Mouse (Mus musculus): ENCODE measurements around the gene Impdh1.

GRCm38 (mm10) chr6:29201341-29201740, 14.8 kb downstream of the Impdh1 start:
- TF ChIP-seq POLR2A (IDR thresholded peaks at IDR 0.05; ENCODE audit: insufficient read depth, low read depth, low read length) (no peak), CTCF (IDR thresholded peaks at IDR 0.05) (no peak), EP300 (IDR thresholded peaks at IDR 0.05; ENCODE audit: insufficient read depth, low read depth, low read length) (no peak)
